Mouse (Mus musculus): ENCODE measurements at regions not wholly inside any gene's neighbourhood (a gene's known extent, or its start where the extent isn't known, plus 50 kb on each side); places are given as distances from the start of the nearest gene placed in this dataset.
"Not testable (repeated sequence)": the region's sequence is repeated elsewhere in the genome, so short reads cannot be mapped to it uniquely, and the experiment has no call there.

DNA sequence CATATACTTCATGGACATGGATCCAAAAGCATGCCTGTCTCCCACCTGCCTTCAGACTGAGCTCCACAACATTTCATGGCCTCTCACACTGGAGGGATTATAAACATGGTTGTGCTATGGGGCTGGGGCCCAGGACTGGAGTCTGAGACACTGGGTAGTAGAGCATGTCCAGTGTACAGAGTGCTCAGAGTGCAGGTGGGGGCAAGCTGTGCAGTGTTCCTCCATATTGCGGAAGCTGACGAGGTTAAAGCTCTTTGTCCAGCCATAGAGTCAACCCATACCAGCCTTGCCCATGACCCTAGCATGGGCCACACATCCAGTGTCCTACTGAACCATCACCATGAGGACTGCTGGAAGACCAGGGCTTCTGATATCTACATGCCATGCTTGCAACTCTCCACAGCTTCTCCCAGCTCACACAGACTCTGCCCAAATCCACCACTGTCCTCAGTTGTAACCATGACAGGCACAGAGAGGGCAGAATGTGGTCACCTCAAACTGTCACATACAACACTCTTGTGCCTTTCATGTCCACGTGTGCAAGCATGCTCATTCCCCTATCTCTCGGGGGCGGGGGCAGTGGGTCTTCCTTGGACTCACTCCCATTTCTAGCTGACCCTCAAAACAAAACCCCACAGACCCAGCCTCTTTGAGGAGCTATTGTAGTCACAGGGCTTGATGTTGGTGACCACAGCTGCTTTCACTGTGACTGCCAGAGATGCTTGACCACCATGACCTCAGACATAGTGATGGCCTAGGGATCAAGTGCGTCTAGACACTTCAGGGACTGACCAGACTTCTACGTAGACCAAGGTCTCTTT is 55.9 kb downstream of the Tmem121 start:
- DNase-seq (ENCODE audit: low read depth, low spot score) = no peak

DNA sequence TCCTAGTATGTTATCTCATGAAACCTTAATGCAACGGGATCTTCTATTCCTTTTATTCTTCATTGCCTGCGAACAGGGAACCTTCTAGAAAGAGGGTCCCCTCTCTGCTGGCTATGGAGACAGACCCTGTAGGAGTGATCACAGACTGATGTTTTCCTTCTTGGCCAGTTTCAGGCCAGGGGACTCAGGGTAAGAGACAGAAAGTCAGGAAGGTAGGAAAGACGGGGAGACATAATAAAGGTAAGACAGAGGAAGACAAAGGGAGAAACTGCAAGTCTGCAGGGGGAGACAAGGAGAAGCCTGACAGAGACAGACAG is 56.4 kb downstream of the Tmem121 start:
- no peak for DNase-seq (ENCODE audit: low read depth, low spot score)

DNA sequence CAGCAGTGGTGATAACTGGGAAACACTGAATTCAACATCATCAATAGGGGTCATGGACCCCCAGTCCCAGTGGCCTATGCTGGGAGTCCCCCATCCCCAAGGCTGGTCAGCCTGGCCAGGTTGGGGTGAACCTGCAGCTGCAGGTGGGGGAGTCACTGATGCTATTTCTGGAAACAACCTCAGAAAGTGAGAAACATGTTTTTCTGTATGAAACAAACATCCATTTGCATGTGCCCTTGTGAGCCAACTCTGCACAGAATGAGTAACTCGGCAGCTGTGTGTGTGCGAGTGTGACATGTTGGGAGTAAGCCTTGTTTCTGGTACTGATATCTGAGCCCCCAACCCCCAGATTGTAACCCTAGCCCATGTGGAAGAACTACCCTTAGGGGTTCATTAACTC is 59.0 kb downstream of the Tmem121 start:
- no peak for DNase-seq (ENCODE audit: low read depth, low spot score)

DNA sequence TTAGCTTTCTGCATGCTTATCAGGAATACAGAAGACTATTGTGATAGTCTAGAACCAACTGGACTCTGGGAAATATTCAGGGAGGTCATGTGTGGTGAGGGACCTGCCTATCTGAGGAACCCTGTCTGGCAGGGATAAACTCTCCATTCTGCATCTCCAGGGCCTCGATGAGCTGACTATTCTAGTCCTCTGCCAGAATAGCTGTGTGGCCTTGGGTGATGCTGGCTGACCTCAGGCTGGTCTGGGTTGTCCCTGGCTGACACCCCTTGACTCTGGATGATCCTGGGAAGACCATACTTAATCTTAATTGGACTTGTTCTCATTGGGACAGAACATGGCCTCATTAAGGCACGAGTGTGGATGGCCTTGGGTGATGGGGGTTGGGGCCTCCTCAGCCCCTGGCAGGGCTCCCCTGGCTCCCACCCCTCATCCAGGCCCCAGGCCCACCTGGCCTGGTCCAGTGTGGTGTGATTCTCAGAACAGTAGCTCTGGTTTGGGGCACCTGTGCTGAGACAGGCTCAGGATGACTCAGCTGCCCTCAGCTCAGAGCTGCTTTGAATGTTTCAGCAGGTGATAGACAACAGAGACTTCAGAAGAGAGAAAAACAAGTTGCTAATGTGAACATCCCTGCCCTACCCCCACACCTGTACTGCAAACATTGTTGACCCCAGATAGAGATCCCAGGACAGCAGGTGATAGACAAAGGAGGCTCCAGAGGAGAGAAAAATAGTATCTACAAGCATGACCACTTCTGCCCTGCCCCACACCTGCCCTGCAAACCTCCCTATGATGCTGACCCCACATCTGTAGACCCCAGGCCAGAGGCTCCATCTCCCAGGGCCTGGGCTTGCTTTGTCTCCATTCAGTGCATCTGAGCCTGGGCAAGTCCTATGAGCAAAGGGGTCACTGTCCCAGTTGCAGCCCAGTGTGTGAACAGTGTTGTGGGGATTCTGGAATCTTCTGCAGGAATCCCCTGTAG is 68.0 kb downstream of the Tmem121 start:
- not testable (repeated sequence) for DNase-seq (ENCODE audit: low read depth, low spot score)

DNA sequence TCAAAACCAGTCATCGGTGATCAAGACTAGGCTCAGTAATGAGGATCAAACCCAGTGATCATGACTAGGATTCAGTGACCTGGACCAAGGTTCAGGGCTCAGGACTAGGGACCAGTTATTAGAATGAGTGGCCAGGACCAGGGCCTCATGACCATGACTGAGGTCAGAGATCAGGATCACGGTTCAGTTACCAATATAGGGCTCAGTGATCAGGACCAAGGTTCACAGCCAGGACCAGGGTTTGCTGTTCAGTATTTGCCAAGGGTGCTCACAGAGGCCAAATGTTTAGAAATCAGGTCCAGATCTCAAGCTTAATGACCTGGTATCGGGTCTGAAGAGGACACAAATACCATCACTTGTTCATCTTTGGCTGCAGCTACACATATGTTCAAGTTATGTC is 69.6 kb downstream of the Tmem121 start:
- no peak for DNase-seq (ENCODE audit: low read depth, low spot score)

DNA sequence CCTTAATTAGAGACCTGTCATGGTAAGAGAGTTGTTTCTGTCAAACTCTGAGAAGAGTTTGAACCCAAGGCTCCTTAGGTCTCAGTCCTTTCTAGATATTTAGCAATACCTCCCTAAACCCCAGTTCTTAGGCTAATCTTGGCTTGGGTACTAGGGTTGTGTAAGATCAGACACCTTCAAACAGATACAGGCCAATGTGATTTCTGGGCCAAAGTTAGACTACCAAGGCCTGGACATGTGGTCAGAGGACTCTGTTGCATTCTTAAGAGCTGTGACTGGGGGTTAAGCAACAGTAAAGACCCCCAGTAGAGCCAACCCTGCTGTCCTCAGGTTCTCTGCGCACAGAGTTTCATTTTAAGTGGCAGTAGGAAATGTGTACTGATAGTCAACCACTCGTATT is 70.9 kb downstream of the Tmem121 start:
- no peak for DNase-seq (ENCODE audit: low read depth, low spot score)

DNA sequence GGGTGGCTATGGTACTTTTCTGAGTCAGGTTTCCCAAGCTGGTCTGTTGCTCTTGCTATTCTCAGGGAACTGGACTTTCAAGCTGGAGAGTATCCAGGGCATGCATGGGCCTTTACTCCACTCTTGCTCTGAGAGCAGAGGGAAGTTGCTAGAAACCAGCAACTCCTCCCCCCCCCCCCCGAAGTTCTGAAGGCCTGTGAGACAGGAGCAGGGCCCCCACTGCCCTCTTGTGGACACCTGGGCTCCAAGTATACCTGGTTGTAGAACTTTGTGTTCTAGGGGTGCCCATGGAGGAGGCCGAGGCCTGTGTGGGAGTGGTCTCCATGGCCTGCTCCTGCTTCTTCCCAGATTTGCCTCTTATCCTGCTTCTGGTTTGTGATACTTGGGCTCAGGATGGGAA is 71.5 kb downstream of the Tmem121 start:
- DNase-seq (ENCODE audit: low read depth, low spot score) = no peak

DNA sequence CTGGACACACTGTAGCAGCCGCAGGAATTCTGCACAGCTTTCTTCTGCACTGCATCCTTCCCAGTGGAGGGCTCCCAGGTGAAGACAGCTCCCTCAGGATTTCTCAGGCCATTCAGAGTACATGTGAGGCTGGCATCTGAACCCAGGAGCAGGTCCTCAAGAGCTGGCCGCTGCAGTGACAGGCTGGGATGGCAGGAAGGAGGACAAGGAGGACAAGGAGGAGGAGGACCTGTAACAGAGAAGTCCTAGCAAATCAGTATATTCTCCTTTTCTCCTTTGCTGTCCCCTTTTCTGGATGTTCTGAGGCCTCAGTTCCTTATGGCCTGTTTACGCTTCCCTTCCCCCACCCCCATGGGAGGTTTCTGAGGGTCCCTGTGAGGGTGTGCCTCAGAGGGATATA is 73.7 kb downstream of the Tmem121 start:
- DNase-seq (ENCODE audit: low read depth, low spot score) = no peak

DNA sequence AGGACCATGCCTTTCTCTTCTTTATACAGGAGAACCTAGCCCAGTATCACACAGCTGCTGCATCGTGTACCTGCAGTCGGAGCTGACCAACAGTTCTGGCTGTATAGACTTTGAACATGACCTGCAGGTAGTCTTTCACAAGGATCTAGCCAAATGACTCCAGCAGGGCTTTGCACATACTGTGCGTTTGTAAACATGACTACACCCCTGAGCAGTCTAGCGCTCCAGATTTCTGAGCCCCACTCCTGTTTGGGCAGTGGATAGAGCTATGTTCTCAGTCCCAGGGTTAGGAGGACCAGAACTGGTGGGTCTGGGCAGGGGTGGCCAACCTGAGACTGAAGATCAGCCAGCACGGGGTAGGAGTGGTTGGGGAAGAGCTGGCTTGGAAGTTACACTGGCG is 74.6 kb downstream of the Tmem121 start:
- DNase-seq (ENCODE audit: low read depth, low spot score) = no peak

DNA sequence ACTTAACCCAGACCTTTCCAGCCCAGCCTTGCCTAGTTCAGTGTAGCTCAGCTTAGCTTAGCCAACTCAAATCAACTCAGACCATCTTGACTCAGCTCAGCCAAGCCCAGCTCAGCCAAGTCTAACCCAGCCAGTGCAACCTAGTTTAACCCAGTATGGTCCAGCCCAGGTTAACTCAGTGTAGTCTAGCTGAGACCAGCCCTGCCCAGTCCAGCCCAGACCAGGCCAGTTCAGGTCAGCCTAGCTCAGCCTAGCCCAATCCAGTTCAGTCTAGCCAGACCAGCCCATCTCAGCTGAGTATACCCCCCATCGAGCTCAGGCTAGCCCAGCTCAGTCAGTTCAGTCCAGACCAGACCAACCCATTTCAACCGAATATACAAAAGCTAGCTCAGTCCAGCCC is 90.2 kb downstream of the Tmem121 start:
- DNase-seq (ENCODE audit: low read depth, low spot score) = no peak

DNA sequence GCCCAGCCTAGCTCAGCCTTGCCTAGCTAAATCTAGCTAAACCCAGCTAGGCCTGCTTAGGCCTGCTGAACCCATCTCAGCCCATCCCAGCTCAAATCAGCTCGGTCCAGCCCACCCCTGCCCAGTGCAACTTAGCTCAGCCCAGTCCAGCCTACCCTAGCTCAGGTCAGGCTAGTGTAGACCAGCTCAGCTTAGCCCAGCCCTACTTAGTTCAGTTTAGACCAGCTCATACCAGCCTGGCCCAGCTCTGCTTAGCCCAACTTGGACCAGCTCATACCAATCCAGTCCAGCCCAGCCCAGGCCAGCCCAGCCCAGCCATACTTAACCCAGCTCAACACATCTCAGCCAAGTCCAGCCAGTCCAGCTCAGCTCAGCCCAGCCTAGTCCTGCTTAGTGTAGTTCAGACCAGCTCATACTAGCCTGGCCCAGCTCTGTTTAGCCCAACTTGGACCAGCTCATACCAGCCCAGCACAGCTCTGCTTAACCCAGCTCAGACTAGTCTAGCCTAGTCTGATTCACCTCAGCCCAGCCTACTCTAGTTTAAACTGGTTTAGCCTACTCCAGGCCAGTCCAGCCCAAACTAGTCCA is 90.7 kb downstream of the Tmem121 start:
- DNase-seq (ENCODE audit: low read depth, low spot score) = no peak

DNA sequence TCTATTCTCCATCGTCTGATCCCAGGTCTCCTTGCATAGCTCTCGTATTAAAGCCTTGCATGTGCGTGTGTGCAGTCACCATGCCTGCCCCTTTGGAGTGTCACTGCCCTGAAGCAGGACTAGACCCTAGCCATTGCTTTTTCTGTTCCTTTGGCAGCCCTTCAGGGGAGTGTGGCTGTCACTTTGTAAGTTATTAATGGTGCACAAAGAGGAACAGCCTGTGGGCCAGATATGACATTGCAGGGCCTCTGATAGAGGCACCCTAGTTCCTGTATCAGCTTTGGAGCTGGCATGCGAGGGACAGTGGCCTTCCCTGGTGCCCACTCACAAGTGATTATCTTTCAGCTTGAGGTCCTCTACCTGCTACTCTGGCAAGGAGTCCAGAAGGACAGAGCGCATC is 92.0 kb downstream of the Tmem121 start:
- no peak for DNase-seq (ENCODE audit: low read depth, low spot score)

DNA sequence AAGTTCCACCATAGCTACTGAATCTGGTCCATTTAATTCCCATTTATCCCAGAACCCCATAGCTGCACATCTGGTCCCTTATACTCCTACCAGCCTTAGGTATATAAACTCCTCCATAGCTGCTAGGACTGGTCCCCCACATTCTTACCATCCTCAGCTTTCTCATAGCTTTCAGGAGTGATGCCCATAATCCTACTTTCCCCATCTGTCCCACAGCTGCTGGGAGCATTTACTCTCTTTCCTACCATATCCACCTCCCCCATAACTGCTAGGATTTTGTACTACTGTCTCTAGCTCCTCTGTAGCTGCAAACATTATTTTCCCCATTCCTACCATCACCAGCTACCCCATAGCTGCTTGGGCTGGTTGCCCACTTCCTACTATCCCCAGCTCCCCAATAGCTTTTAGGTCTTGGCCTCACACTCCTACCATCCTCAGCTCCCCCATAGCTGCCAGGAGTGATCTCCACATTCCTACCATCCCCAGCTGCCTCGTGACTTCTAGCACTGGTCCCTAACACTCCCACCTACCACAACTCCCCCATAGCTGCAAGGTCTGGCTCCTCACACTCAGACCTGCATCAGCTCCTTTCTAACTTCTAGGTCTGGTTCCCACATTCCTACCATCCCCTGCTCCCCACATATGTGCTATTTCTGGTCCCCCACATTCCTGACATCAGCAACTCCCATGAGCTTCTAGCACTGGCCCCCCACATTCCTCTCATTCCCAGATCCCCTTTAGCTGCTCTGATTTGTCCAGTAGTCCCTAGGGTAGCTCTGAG is 106.5 kb downstream of the Tmem121 start:
- DNase-seq (ENCODE audit: low read depth, low spot score) = no peak

DNA sequence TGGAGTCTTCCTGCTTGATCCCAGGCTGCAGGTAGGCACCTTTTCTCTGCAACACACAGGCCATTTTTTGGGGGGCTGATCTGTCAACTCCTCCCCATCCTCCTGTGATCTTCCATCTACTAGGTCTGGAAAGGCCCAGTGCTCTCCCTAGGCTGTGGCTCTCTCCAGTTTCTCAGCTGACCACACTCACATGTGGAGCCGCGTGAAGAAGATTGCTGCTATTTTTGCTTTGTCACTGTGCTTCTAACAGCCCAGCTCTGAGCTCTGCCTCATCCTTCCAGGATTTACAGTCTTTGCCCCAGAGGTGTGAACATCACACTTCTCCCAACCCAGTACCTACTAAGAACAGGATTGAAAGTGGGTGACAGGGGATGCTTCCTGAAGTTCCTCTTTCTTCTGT is 110.2 kb downstream of the Tmem121 start:
- DNase-seq (ENCODE audit: low read depth, low spot score) = no peak

DNA sequence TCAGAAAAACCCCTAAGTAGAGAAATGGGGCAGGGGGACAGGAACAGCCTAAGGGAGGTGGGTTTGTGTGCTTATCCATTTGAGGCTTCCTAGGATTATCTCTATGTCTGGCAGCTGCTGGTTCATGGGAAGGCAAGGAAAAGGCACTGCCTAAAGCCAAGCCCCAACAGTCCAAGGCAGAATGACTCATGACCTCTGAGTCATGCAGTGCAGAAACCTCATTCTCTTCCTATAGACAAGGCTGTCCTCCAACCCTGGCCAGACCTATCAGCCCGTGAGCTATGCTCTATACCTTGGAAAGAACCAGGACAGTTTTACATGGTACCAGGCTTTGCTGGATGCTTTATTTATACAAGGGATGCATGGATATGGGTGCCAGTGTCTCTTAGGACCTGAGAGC is 120.2 kb downstream of the Tmem121 start:
- DNase-seq (ENCODE audit: low read depth, low spot score) = no peak

DNA sequence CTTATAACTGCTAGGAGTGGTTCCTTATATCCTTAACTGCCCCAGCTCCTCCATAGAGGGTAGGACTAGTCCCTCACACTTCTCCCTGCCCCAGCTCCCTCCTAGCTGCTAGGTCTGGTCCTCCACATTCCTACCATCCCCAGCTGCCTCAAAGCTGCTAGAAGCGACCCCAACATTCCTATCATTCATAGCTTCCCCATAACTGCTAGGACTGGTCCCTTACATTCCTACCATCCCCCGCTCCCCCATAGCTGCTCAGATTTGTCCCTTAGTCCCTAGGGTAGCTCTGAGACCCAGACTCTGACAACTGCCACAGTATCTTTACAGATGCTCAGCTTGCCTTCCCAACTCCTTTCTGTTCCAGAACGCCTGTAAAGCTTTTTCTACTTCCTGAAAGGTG is 127.6 kb downstream of the Tmem121 start:
- DNase-seq (ENCODE audit: low read depth, low spot score) = no peak

DNA sequence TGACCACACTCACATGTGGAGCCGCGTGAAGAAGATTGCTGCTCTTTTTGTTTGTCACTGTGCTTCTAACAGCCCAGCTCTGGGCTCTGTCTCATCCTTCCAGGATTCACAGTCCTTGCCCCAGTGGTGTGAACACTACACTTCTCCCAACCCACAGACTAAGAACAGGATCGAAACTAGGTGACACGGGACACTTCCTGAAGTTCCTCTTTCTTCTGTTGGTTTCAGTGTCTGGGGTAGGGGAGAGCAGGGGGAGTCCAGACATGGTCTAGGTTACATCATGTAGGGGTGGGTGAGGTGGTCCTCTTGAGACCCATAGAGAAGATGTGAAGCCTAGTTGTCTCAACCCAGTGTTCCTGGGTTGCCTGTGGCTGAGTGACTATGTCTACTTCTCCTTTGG is 128.9 kb downstream of the Tmem121 start:
- DNase-seq (ENCODE audit: low read depth, low spot score) = no peak

DNA sequence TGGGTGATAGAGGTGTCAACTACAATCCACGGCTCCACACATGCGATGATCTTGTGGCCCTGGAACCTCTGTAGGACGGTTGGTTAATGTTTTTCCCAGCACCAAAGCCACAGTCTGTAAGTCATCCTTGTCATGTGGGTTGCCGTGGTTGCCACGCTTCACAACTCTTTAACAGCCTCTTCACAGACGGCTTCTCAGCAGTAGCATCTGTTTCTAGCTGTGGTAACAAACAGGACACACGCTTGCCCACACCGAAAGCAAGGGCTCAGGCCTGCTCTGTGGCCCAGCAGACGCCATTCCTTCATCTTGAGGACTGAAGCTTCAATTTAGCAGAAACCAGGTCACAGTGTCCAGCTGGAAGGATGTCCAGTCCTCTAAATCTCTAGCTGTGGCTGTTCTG is 135.4 kb downstream of the Tmem121 start:
- peak; percentile 2 for DNase-seq (ENCODE audit: low read depth, low spot score)

DNA sequence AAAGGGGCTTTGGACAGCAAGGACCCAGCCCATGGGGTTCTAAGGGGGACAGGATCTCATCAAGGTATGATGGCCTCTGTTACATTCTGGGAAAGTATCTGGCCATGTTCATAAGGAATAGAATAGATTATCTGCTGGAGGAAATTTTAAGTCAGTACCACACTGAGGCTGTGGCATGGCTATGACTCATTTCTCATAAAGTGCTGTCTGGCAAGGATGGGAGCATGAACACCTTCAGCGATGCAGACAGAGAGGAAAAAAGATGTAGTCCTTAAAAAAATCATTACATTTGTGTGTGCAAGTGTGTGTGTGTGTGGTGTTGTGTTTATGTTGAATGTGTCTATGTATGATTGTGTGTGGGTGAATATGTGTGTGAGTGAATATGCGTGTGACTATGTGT is 136.4 kb downstream of the Tmem121 start:
- no peak for DNase-seq (ENCODE audit: low read depth, low spot score)

DNA sequence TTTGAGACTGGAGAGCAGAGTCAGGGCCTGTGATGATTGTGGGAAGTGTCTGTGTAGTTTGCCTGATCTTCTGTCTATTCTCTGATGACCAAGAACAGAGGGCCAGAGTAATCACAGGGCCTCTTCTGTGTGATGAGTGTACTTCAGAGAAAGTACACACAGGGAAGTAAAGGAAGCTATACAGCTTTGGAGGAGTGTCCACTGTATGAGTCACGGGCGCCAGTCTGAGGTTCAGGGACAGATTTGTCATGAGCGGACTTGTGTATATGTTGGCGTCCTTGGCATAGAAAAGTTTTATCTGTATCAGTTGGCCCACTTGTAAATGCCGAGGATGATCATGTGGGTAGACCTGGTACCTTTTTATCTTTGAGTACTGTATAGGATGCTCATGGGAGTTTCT is 142.1 kb downstream of the Tmem121 start:
- DNase-seq (ENCODE audit: low read depth, low spot score) = no peak

DNA sequence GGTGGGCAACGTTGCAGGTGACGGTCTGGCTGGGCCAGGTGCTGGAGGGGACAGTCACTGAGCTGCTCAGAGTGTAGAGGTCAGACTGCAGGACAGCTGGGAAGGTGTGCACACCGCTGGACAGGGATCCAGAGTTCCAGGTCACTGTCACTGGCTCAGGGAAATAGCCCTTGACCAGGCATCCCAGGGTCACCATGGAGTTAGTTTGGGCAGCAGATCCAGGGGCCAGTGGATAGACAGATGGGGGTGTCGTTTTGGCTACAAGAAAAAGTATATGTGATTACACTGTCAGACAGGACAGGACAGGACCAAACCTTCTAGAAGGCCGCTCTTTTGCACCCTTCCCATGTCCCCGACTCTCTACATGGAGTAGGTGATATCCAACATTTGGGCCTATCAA is 144.5 kb downstream of the Tmem121 start:
- DNase-seq (ENCODE audit: low read depth, low spot score) = no peak

DNA sequence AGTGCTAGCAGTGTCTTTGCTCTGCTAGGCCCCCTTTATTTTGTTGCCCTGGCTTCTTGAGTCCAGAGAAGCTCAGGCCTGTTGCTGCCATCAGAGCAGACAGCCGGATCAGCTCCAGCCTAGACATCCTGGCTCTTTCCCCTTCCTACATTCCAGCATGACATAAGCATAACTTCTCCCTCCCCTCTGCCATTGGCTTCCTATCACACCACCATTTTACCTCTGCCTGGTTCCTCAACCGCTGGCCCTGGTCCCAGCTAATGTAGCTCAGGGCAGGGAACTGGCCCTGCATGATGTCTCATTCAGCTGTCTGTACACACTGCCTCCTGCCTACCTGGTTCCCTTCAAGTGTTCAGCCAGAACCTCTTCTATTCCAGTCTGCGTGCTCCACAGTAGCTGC is 146.5 kb downstream of the Tmem121 start:
- no peak for DNase-seq (ENCODE audit: low read depth, low spot score)

All from skeletal muscle tissue, adult 2 months (tissue).